Mouse (Mus musculus): ENCODE measurements around the gene Syne2. TPM values are rescaled to one million over a fixed set of nuclear protein-coding genes. Genes with fewer than 3 reads are reported as not detected.
A peak's percentile ranks its signal among the peaks of the same experiment; 100 is the strongest.

Syne2 gene
- polyA plus RNA-seq, 1 experiment from 2014 or later, result 64.1 TPM

DNA sequence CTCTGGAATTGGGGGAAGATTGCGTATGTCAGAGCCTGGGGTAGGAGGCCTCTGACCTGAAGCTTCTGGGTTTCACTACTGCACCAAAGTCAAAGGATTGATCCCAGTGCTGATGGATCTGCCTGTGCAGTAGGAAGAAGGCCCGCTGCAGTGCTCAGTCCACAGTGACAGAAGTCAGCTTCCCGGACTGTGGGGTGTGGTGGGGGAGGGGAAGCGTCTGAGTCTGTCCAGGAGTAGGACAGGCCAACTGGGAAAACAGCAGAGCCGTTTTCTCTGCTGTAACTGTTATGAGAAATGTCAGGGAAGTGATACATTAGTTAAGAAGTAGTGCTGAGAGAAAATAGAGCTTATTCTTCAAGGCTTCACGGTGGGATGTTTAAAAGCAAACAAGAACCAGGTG is 4.2 kb downstream of the Syne2 start:
- H3K9me3 ChIP-seq (replicated peaks; ENCODE audit: control insufficient read depth, low read length), result no peaks in the 10 kb centered on the region
- no peaks in the 10 kb centered on the region for H3K36me3 ChIP-seq (ENCODE audit: control insufficient read depth, insufficient read depth, low read length)
- peaks cover 56% of the 10 kb centered on the region for H3K4me1 ChIP-seq (ENCODE audit: control insufficient read depth, insufficient read depth, low read length)
- H3K27ac ChIP-seq (ENCODE audit: low read depth, low read length), result 0 out of 2 replicates have a peak overlapping the region, but pooled peaks have one; percentile 10
- H3K27me3 ChIP-seq (ENCODE audit: control insufficient read depth, insufficient read depth, low read length), result no peaks in the 10 kb centered on the region
- no peak overlapping the region for H3K9ac ChIP-seq (ENCODE audit: low read depth, low read length)
- WGBS (ENCODE audit: insufficient replicate concordance), result 29% methylated on average over 6 of the region's 6 CpGs
- no peak for ATAC-seq (replicated peaks; ENCODE audit: insufficient number of reproducible peaks, low FRiP score, low TSS enrichment)
- no peak overlapping the region for H3K4me2 ChIP-seq
- H3K4me3 ChIP-seq (ENCODE audit: low read depth, low read length), result no peak overlapping the region

DNA sequence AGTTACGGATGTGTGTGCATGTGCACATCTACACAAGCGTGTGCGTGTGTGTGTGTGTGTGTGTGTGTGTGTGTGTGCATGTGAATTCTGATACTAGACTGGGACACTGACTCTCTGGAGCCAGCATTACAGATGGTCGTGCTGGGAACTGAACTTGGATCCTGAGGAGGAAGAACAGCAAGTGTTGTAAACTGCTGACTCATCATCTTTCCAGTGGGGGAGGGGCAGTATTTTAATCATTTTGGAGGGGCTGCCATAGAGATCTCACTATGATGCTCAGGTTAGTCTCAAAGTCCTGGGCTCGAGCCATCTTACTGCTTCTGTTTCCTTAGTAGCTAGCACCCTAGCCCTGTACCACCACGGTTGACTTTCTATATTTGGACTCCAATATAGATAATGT is 5.5 kb downstream of the Syne2 start:
- Histone ChIP-seq H3K9ac (ENCODE audit: low read depth, low read length) (no peak overlapping the region), H3K4me2 (peak overlapping the region; percentile 22; the same call in 1 of the 2 replicates), H3K36me3 (ENCODE audit: control insufficient read depth, insufficient read depth, low read length) (no peaks in the 10 kb centered on the region), H3K27ac (ENCODE audit: low read depth, low read length) (no peak overlapping the region; the same call in 1 of the 2 replicates), H3K9me3 (replicated peaks; ENCODE audit: control insufficient read depth, low read length) (no peaks in the 10 kb centered on the region), H3K27me3 (ENCODE audit: control insufficient read depth, insufficient read depth, low read length) (no peaks in the 10 kb centered on the region), H3K4me1 (ENCODE audit: control insufficient read depth, insufficient read depth, low read length) (peaks cover 65% of the 10 kb centered on the region), H3K4me3 (ENCODE audit: low read depth, low read length) (no peak overlapping the region)
- ATAC-seq (replicated peaks; ENCODE audit: insufficient number of reproducible peaks, low FRiP score, low TSS enrichment), result no peak
- WGBS (ENCODE audit: insufficient replicate concordance), result 62% methylated on average over 6 of the region's 6 CpGs

DNA sequence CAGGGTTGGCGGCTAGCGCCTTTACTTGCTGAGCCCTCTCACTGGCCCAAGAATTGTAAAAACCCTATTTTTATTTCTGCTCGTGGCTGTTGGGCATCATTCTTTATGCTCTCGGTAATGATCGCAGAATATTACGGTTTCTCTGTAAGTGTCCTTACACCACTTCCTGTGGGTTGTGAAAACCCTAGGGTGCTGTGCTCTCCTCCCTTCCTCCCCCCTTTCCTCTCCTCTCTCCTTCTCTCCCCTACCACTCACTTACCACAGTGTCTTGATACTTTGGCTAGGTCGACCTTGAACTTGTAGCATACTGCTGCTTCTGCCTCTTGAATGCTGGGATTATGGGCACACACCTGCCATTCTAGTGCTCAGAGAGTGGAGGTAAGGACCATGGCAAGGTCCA is 7.5 kb downstream of the Syne2 start:
- WGBS (ENCODE audit: insufficient replicate concordance), result 87% methylated on average over 7 of the region's 7 CpGs
- no peaks in the 10 kb centered on the region for H3K36me3 ChIP-seq (ENCODE audit: control insufficient read depth, insufficient read depth, low read length)
- no peak overlapping the region for H3K27ac ChIP-seq (ENCODE audit: low read depth, low read length)
- H3K4me1 ChIP-seq (ENCODE audit: control insufficient read depth, insufficient read depth, low read length), result peaks cover 58% of the 10 kb centered on the region
- H3K4me2 ChIP-seq, result no peak overlapping the region
- ATAC-seq (replicated peaks; ENCODE audit: insufficient number of reproducible peaks, low FRiP score, low TSS enrichment), result no peak
- no peak overlapping the region for H3K4me3 ChIP-seq (ENCODE audit: low read depth, low read length)
- H3K27me3 ChIP-seq (ENCODE audit: control insufficient read depth, insufficient read depth, low read length), result no peaks in the 10 kb centered on the region
- no peak overlapping the region for H3K9ac ChIP-seq (ENCODE audit: low read depth, low read length)
- no peaks in the 10 kb centered on the region for H3K9me3 ChIP-seq (replicated peaks; ENCODE audit: control insufficient read depth, low read length)

DNA sequence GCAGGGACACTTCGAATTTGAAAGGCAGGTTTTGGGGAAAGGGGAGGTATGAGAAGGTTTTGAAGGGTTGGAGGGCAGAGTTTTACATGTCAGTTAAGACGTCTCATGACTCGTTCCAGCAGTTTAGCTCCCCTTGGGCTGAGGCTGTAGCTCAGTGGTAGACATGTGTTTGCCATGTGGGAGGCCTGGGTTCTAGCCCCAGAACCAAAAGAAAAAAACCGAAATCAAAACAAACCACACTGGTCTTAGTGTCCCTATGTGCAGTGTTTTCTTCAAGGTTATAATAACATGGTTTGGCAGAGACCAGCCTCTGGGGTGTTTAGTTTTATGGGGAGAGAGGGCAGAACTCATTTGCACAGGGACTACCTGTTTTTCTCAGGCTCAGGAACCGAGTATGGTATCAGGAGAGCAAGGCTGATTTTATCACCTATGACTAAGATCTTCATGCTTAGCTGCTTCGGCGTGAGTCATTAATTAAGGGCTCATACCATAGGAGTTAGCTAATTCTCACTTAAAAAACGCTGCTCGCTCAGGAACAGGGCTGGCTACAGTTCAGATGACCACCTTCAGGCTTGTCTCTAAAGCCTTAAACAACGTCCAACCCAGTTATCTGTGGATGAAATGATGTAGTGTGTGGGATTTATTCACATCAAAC is 8.9 kb downstream of the Syne2 start:
- Histone ChIP-seq H3K27me3 (ENCODE audit: control insufficient read depth, insufficient read depth, low read length) (no peaks in the 10 kb centered on the region), H3K4me1 (ENCODE audit: control insufficient read depth, insufficient read depth, low read length) (peaks cover 50% of the 10 kb centered on the region), H3K9ac (ENCODE audit: low read depth, low read length) (no peak overlapping the region), H3K4me2 (no peak overlapping the region), H3K36me3 (ENCODE audit: control insufficient read depth, insufficient read depth, low read length) (no peaks in the 10 kb centered on the region), H3K9me3 (replicated peaks; ENCODE audit: control insufficient read depth, low read length) (no peaks in the 10 kb centered on the region), H3K4me3 (ENCODE audit: low read depth, low read length) (no peak overlapping the region), H3K27ac (ENCODE audit: low read depth, low read length) (no peak overlapping the region)
- ATAC-seq (replicated peaks; ENCODE audit: insufficient number of reproducible peaks, low FRiP score, low TSS enrichment), result no peak
- 48% methylated on average over 10 of the region's 10 CpGs for WGBS (ENCODE audit: insufficient replicate concordance)

DNA sequence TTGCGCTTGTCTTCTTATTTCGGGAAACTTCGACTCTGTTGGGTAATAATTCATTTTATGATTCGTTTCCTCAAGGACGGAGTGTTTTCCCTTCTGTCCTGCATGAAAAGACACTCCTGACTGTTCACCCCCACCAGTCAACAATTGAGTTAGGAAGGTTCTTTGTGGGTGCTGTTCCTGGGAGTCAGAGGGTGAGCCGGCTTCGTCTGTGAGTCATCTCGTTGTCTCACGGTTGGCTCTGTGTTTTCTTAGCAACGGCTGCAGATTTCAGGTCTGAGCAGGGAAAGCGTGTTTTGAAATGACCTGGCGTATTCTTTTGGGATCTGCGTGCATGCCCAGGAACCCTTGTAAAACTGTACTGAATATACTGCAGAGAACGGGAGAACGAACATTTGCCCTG is 9.8 kb downstream of the Syne2 start:
- 0 out of 2 replicates have a peak overlapping the region, but pooled peaks have one; percentile 12 for H3K27ac ChIP-seq (ENCODE audit: low read depth, low read length)
- H3K9me3 ChIP-seq (replicated peaks; ENCODE audit: control insufficient read depth, low read length), result no peaks in the 10 kb centered on the region
- H3K36me3 ChIP-seq (ENCODE audit: control insufficient read depth, insufficient read depth, low read length), result no peaks in the 10 kb centered on the region
- no peaks in the 10 kb centered on the region for H3K27me3 ChIP-seq (ENCODE audit: control insufficient read depth, insufficient read depth, low read length)
- H3K9ac ChIP-seq (ENCODE audit: low read depth, low read length), result no peak overlapping the region
- peaks cover 42% of the 10 kb centered on the region for H3K4me1 ChIP-seq (ENCODE audit: control insufficient read depth, insufficient read depth, low read length)
- H3K4me3 ChIP-seq (ENCODE audit: low read depth, low read length), result no peak overlapping the region
- no peak overlapping the region for H3K4me2 ChIP-seq
- ATAC-seq (replicated peaks; ENCODE audit: insufficient number of reproducible peaks, low FRiP score, low TSS enrichment), result no peak
- WGBS (ENCODE audit: insufficient replicate concordance), result 74% methylated on average over 15 of the region's 15 CpGs

DNA sequence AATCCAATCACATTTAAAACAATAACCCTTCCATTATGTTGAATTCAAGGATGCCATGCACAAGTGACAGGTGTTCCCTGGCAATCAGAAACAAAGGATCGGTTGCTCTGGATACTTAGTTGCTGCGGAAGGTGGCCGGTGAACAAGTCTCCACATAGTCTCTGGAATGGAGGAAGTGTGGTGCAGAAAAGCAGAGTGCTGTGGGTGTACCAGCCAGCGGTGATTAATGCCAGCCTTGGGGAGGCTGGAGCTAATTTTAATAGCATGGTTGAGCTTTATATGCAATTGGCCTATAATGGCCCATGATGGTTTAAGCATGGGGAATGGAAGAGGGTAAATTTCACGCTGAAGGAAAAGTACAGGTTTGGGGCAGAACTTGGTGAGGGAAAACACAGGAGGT is 11.7 kb downstream of the Syne2 start:
- 88% methylated on average over 5 of the region's 5 CpGs for WGBS (ENCODE audit: insufficient replicate concordance)
- ATAC-seq (replicated peaks; ENCODE audit: insufficient number of reproducible peaks, low FRiP score, low TSS enrichment), result no peak
- H3K9me3 ChIP-seq (replicated peaks; ENCODE audit: control insufficient read depth, low read length), result no peaks in the 10 kb centered on the region
- H3K4me1 ChIP-seq (ENCODE audit: control insufficient read depth, insufficient read depth, low read length), result peaks cover 48% of the 10 kb centered on the region
- H3K27me3 ChIP-seq (ENCODE audit: control insufficient read depth, insufficient read depth, low read length), result no peaks in the 10 kb centered on the region
- H3K4me2 ChIP-seq, result no peak overlapping the region
- no peak overlapping the region for H3K9ac ChIP-seq (ENCODE audit: low read depth, low read length)
- no peak overlapping the region for H3K4me3 ChIP-seq (ENCODE audit: low read depth, low read length)
- H3K36me3 ChIP-seq (ENCODE audit: control insufficient read depth, insufficient read depth, low read length), result no peaks in the 10 kb centered on the region
- no peak overlapping the region for H3K27ac ChIP-seq (ENCODE audit: low read depth, low read length)

DNA sequence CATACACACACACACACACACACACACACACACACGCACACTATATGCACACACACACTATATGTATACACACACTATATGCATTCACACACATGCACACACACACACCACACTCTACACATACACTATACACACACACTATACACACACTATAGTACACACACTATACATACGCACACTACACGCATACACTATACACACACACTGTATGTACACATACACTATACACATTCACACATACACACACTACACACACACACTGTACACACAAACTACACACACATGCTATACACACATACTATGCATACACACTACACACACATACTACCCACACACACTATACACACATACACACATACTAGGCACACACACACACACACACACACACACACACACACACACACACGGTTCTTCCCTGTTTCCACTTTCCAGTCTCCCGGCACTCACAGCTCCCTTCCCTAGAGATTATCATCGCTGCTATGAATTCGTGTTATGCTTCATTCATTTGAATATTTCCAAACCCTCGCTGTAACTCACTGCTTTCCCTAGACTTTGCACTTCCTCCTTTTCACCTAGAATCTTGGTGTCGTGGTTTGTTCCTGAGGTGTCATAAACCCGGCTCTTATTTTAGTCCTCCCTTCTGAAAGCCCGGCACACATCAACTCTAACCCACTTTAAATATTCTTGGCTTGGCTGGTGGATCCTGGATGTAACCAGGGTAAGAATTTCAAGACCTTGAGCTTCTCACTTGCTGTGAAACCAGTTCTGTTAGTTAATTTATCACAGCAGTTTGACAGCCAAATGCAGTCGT is 15.4 kb downstream of the Syne2 start:
- Histone ChIP-seq H3K9me3 (replicated peaks; ENCODE audit: control insufficient read depth, low read length) (no peaks in the 10 kb centered on the region), H3K4me3 (ENCODE audit: low read depth, low read length) (no peak overlapping the region), H3K9ac (ENCODE audit: low read depth, low read length) (no peak overlapping the region), H3K4me1 (ENCODE audit: control insufficient read depth, insufficient read depth, low read length) (peaks cover 44% of the 10 kb centered on the region), H3K36me3 (ENCODE audit: control insufficient read depth, insufficient read depth, low read length) (no peaks in the 10 kb centered on the region), H3K27me3 (ENCODE audit: control insufficient read depth, insufficient read depth, low read length) (no peaks in the 10 kb centered on the region), H3K27ac (ENCODE audit: low read depth, low read length) (0 out of 2 replicates have a peak overlapping the region, but pooled peaks have one; percentile 6), H3K4me2 (no peak overlapping the region; the same call in 1 of the 2 replicates)
- ATAC-seq (replicated peaks; ENCODE audit: insufficient number of reproducible peaks, low FRiP score, low TSS enrichment), result no peak
- WGBS (ENCODE audit: insufficient replicate concordance), result 55% methylated on average over 12 of the region's 12 CpGs

DNA sequence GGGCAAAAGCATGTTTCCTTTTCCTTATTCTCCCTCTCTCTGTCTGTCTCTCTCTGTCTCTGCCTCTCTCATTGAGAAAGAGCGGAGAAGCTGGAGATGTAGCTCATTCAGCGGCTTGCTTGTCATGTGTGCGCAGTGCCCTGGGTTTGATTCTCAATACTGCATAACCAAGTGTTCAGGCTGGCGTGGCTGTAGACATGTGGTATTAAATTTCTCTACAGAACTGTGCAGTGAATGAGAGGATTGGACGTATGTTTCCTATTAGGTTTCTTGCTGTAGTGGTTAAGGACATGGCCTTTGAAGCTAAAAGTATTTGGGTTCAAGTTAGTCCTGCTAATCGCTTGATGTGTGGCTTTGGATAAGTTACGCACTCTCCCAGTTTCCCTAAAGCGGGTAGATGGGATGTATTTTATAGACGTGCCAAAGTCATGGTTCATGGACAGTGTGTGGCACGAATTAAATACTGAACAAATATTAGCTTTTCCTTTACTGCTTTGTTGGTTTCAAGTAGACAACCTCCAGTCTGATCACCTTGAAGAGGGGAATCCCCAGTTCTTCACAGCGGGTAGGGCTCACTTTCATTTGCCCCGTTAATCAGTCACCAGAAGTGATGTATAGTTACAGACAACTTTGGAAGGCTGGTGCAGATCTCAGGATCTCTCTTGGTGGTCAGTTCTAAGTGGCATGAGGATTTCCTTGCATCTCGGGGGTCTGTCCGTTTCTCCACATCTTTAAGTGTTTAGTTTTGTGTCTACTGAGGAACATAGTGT is 16.2 kb downstream of the Syne2 start:
- Histone ChIP-seq H3K9me3 (replicated peaks; ENCODE audit: control insufficient read depth, low read length) (no peaks in the 10 kb centered on the region), H3K4me2 (no peak overlapping the region; the same call in 1 of the 2 replicates), H3K9ac (ENCODE audit: low read depth, low read length) (no peak overlapping the region), H3K4me1 (ENCODE audit: control insufficient read depth, insufficient read depth, low read length) (peaks cover 46% of the 10 kb centered on the region), H3K27me3 (ENCODE audit: control insufficient read depth, insufficient read depth, low read length) (no peaks in the 10 kb centered on the region), H3K27ac (ENCODE audit: low read depth, low read length) (0 out of 2 replicates have a peak overlapping the region, but pooled peaks have one; percentile 6), H3K36me3 (ENCODE audit: control insufficient read depth, insufficient read depth, low read length) (no peaks in the 10 kb centered on the region), H3K4me3 (ENCODE audit: low read depth, low read length) (no peak overlapping the region)
- no peak for ATAC-seq (replicated peaks; ENCODE audit: insufficient number of reproducible peaks, low FRiP score, low TSS enrichment)
- 66% methylated on average over 14 of the region's 14 CpGs for WGBS (ENCODE audit: insufficient replicate concordance)
